Mouse (Mus musculus): ENCODE results near the gene Fam205a2. TPM values are rescaled to one million over a fixed set of nuclear protein-coding genes. Genes with fewer than 3 reads are reported as not detected.
"Not testable (repeated sequence)": the region's sequence is repeated elsewhere in the genome, so short reads cannot be mapped to it uniquely, and the experiment has no call there.

The Fam205a2 gene
- total RNA-seq (2014; rRNA removed) (1.8 TPM in 1 of 2 replicates, not detected in the other), polyA plus RNA-seq (2015; fragmentation: Nextera tagmentation; extraction: Ambion mirVana) (not detected in 2 replicates)

DNA sequence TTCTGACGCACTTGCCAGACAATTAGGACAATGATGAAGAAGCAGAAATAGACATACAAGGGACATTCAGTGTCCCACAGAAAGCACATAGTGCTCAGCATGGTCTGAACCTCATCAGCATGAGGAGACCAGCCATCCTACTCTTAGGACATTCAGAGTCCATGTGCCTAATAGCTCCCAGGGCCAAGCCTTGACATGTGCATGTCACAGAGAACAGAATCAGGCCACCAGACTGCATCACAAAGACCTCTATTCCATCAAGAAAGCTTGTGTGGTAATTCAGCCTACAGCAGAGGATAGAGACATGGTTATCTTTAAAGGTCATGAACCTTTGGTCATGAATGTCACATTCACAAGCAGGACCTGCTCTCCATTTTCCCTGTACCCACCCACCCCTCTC lies at the start of gene Fam205a2:
TSS of gene Fam205a2 (minus strand) at position 101 of the 400 bp plus-strand sequence.
- WGBS: no CpG with 5 or more reads among the region's 1 CpGs
- H3K27ac ChIP-seq; H3K4me2 ChIP-seq (ENCODE audit: low read depth, low read length): not testable (repeated sequence)

More for the DNA sequence above, at the start of gene Fam205a2:
- DNase-seq (ENCODE audit: low spot score); ATAC-seq; H3K9ac ChIP-seq (replicated peaks; ENCODE audit: low read length); H3K4me1 ChIP-seq (ENCODE audit: insufficient read depth, low read length); H3K27me3 ChIP-seq (ENCODE audit: insufficient read depth, low read length); H3K9me3 ChIP-seq (ENCODE audit: low read length); H3K36me3 ChIP-seq (ENCODE audit: insufficient read depth, low read length); H3K4me3 ChIP-seq (ENCODE audit: low read length): not testable (repeated sequence)

Other genes with a start within 250 kb of the Fam205a2 start
- gene Gm21953, start 233.9 kb downstream of the Fam205a2 start, total RNA-seq (2014; rRNA removed): not detected in 2 replicates
- gene Gm21953, start 233.9 kb downstream of the Fam205a2 start, polyA plus RNA-seq (2015; fragmentation: Nextera tagmentation; extraction: Ambion mirVana): not detected in 2 replicates
- 1.8 TPM in 1 of 2 replicates, not detected in the other for gene Fam205a3, start 209.8 kb downstream of the Fam205a2 start, total RNA-seq (2014; rRNA removed)
- not detected in 2 replicates for gene Fam205a3, start 209.8 kb downstream of the Fam205a2 start, polyA plus RNA-seq (2015; fragmentation: Nextera tagmentation; extraction: Ambion mirVana)
- not detected in 2 replicates for gene Gm21586, start 88.8 kb downstream of the Fam205a2 start, total RNA-seq (2014; rRNA removed)
- not detected in 2 replicates for gene Gm21586, start 88.8 kb downstream of the Fam205a2 start, polyA plus RNA-seq (2015; fragmentation: Nextera tagmentation; extraction: Ambion mirVana)
- gene Gm2163, start 61.4 kb downstream of the Fam205a2 start, total RNA-seq (2014; rRNA removed): 0.78 and 1.6 TPM in 2 replicates
- 0.09 and 0.10 TPM in 2 replicates for gene Gm2163, start 61.4 kb downstream of the Fam205a2 start, polyA plus RNA-seq (2015; fragmentation: Nextera tagmentation; extraction: Ambion mirVana)
- not detected in 2 replicates for gene Gm10591, start 84.0 kb upstream of the Fam205a2 start, total RNA-seq (2014; rRNA removed)
- not detected in 2 replicates for gene Gm10591, start 84.0 kb upstream of the Fam205a2 start, polyA plus RNA-seq (2015; fragmentation: Nextera tagmentation; extraction: Ambion mirVana)
- gene Gm2564, start 101.5 kb upstream of the Fam205a2 start, total RNA-seq (2014; rRNA removed): not detected in 2 replicates
- gene Gm2564, start 101.5 kb upstream of the Fam205a2 start, polyA plus RNA-seq (2015; fragmentation: Nextera tagmentation; extraction: Ambion mirVana): 0.68 and 1.0 TPM in 2 replicates
- not detected in 2 replicates for gene Ccl27b, start 127.1 kb upstream of the Fam205a2 start, total RNA-seq (2014; rRNA removed)
- gene Ccl27b, start 127.1 kb upstream of the Fam205a2 start, polyA plus RNA-seq (2015; fragmentation: Nextera tagmentation; extraction: Ambion mirVana): 1.1 TPM in 1 of 2 replicates, not detected in the other
- not detected in 2 replicates for gene Il11ra2, start 133.7 kb upstream of the Fam205a2 start, total RNA-seq (2014; rRNA removed)
- not detected in 2 replicates for gene Il11ra2, start 133.7 kb upstream of the Fam205a2 start, polyA plus RNA-seq (2015; fragmentation: Nextera tagmentation; extraction: Ambion mirVana)
- gene 4930578G10Rik, start 207.4 kb upstream of the Fam205a2 start, total RNA-seq (2014; rRNA removed): not detected in 2 replicates
- gene 4930578G10Rik, start 207.4 kb upstream of the Fam205a2 start, polyA plus RNA-seq (2015; fragmentation: Nextera tagmentation; extraction: Ambion mirVana): 0.63 and 0.70 TPM in 2 replicates
- gene Ccl19, start 228.4 kb upstream of the Fam205a2 start, total RNA-seq (2014; rRNA removed): not detected in 2 replicates
- gene Ccl19, start 228.4 kb upstream of the Fam205a2 start, polyA plus RNA-seq (2015; fragmentation: Nextera tagmentation; extraction: Ambion mirVana): 0.74 and 0.83 TPM in 2 replicates
- 3.1 TPM in 1 of 2 replicates, not detected in the other for gene Ccl21a, start 245.8 kb upstream of the Fam205a2 start, total RNA-seq (2014; rRNA removed)
- 0.24 and 0.79 TPM in 2 replicates for gene Ccl21a, start 245.8 kb upstream of the Fam205a2 start, polyA plus RNA-seq (2015; fragmentation: Nextera tagmentation; extraction: Ambion mirVana)

All from hindbrain, postnatal 0 days (tissue).